Mouse (Mus musculus) lung, postnatal 36 days (tissue): ENCODE data around the gene Tank.

Experiments used
- DNase-seq: peaks from one replicate; pipeline ENCODE4 v3.0.0; 2022; ENCODE audit warnings: mixed read lengths

Tank gene

GRCm38 (mm10) chr2:61578433-61578832, at the start of gene Tank:
Gene Tank, plus strand, starts transcription at chr2:61578585.
- DNase-seq: no peak

GRCm38 (mm10) chr2:61532326-61532725, 46.1 kb upstream of the Tank start:
- peak; percentile 49 for DNase-seq

- DNase-seq: peak; percentile 62
Observed at GRCm38 (mm10) chr2:61533131-61533530, 45.3 kb upstream of the Tank start.

GRCm38 (mm10) chr2:61536901-61537300, 41.5 kb upstream of the Tank start:
- no peak for DNase-seq

DNA sequence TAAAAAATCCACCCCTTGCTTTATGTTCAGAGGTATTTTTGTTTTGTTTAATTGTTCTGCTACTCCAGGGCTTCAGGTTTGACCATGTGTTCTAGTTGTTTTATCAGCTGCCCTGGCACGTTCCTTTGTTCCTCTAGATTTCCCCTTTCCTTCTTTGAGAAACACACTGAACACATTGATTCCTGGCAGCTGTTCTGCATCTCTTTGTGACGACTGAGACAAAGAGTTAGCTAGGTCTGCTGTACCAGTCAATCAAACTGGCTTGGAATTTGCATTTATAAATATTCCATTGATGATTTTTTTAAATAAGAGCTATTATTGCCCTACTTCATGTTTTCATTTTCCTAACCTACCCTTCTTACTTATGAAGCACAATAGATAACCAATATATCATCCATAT, 39.0 kb upstream of the Tank start:
- no peak for DNase-seq

DNA sequence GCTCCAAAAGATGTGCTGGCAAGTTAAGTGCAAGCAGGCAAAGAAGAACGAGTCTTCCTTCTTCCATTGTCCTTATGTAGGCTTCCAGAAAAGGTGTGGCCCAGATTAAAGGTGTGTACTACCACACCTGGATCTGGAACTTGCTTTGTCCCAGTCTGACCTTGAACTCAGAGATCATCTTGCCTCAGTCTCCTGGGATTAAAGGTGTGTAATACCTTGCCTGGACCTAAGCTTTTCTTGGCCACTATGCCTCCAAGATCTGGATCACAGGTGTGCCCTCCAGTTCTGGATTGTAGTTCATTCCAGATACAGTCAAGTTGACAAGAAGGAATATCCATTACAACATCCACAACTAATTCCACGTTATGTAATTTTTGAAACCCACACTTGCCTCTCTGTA, 36.0 kb upstream of the Tank start:
- no peak for DNase-seq

DNA sequence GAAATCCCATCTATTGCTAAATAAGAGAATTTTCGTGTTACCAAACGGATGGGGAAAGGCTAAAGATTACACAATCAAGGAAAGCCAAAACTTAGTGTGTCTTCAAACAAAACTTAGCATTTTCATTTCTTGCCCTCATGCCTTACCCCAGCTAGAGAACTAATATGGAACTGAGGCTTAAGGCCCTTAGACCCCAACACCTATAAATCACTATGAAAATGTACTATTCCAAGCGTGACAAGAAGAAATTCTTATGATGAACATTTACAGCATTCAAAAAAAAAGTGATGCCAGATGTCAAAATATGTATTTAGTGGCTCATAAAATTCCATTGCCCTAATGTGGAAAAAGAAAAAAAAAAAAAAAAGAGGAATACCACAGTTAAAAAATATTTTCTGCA, 32.7 kb upstream of the Tank start:
- no peak for DNase-seq

- DNase-seq: no peak
Observed at GRCm38 (mm10) chr2:61548021-61548420, 30.4 kb upstream of the Tank start.

- no peak for DNase-seq
Observed at GRCm38 (mm10) chr2:61551680-61552079, 26.7 kb upstream of the Tank start.

GRCm38 (mm10) chr2:61555367-61555766, 23.0 kb upstream of the Tank start:
- no peak for DNase-seq

DNA sequence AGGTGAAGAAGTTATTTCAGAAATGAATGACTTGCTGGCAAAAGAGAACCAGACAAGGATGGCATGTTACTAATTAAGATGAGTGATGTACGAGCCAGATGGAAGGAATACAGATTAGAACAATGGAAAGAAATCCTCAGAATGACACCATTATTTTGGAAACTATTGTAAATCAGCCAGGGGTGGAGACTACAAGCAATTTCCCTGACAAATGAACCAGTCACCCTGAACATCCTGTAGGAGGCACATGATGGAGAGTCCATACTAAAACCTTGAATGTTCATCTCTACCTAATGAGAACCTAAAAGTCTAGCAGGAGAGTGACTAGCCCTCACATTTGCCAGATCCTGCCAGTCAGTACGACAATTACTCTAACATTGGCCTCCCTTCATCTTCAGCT, 22.6 kb upstream of the Tank start:
- DNase-seq: no peak

- DNase-seq: peak; percentile 68
Observed at GRCm38 (mm10) chr2:61556639-61557038, 21.7 kb upstream of the Tank start.

- DNase-seq: no peak
Observed at GRCm38 (mm10) chr2:61557848-61558471, 20.4 kb upstream of the Tank start.

DNA sequence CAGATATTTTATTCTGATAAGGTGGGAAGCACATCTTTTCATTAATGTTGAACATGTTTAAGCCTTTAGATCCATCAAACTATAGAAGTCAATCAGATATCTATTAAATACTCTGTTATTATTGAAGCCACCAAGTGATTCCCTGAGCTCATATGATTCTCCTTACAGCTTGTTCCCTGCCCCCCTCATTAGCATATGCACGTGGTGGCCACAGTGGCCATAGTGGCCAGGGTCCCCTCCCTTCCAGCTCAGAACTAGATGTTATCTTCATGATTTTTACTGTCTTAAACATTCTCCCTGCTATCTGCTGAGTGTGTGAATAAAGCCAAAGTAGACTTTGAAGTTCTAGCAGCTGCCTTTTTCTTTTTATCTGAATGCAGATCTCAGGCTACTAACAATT, 17.3 kb upstream of the Tank start:
- no peak for DNase-seq

DNA sequence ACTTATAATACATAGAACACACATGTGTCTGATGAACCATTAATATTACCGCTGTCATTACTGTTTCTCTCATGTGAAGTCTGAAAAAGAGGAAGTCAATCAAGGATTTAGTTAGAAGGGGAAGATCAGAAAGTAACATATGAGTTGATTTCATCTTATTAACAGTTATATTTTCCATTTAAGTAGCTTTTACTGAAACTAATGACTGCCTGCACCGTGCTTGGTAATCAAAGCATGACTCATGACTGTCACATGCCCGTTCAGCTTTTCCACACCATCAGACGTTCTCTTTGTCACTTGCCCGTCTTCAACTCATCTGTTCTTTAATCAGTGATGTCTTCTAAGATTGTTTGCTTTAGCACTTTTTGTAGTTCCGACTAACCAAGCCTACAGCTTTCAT, 15.2 kb upstream of the Tank start:
- DNase-seq: no peak

- DNase-seq: peak; percentile 47
Observed at GRCm38 (mm10) chr2:61567045-61567783, 11.2 kb upstream of the Tank start.

DNA sequence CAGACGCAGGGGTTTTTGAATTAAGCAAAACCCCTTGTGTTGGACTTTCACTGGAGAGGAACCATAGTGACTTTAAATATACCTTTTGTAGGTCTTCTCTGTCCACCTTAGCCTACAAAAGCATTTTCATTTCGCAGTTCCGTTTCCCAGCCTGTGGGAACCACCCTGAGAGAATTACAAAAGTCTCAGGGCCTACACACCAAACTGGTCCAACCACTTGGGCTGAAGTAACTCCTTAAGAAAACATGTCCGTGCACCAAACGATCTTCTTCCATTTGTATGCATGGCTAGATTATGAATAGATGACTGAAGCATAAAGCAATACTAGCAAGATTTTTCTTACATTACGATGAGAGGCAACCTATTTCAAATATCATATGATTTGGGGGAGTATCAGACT, 9.2 kb upstream of the Tank start:
- peak; percentile 71 for DNase-seq

DNA sequence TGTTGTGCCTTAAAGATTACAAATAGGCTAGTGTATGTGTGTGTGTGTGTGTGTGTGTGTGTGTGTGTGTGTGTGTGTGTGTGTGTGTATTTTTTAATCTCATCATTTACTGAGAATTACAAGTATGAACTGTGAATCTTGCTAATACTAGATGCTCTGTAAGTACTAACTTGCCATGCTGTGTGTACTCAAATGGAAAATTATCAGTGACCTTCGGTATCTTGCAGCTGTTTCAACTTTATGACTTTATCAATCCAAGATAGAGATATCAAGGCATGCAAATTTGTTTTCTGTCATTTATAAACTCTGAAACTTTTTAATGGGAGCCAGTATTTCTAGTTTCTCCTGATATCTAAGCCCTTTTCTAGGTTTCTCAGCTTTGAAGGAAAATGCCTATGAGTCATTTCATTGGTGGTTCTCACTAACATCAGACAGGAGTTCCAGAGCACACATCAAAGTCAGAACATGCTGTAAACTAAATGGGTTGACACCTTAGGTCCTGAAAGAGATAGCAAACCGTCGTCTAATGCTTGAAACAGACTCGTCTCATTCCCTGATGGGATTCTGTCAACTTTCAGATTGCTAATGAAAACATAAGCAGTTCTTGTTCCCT, 6.9 kb upstream of the Tank start:
- no peak for DNase-seq

DNA sequence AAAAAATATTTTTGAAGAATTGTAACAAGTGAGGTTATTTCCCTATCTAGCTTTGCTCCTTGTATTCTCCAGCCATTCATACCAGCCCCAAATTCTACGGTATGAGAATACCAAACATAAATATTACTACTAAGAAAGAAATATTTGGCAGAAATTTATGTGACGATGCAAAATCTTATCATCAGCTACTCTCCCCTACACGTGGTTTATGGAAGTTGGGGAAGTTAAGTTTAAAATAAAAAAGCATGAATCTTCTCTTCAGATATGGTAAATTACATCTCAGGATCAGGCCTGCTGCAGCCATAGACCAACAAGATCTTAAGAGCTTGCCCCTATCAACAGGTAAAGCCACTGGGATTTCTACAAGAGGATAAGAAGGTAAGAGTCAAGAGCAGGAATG, 1.9 kb upstream of the Tank start:
- DNase-seq: no peak

DNA sequence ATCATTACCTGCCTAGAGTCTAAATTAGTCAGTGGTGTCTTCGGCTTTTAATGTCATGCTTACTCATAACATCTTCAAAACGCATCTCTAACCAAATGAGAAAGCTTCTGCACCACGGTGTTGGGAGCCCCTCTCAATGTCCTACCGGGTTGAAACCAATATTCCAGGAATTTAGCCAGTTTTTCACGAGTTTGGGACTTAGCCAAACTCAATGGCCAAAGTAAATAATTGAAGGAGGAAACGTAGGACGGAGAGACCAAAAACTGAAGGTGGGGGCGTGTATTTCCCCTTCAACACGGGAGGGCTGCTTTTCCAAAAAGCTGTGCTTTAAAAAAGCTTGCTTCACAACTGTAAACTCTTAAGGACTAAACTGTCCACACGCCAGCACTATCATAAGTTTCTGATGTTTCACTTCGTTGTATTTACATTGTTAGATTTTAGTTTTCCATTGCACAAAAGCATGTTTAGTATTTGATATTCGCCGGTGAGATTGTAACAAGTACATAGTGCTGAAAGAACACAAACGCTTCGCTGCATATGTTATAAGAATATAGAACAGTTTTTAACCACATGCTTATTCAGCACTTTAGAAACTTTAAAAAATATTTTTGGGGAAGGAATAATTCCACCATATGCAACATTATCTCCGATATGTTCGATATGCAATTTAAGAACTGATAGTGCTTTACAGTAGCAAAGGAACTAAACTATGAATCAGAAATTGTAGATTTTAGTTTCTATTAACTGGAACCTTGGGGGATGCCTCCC, 1.3 kb upstream of the Tank start:
- DNase-seq: no peak

DNA sequence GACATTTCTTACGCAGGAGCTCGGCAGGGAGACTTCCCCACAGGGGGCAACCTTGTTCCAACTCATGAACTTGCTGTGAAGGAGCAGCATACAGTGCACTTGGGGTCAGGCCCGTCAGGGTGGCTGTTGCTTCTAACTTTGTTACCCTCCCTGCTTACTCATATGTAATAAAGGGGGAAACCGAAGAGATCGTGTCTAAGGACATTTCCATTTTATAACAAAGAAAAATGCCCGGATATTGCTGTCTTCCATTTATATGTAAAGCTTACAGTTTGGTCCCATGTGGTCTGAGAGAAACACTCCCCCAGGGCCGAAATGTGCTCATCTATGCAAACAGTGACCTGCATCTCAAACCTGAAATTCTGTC, 706 bp upstream of the Tank start:
- peak; percentile 43 for DNase-seq

GRCm38 (mm10) chr2:61579501-61579990, 1.2 kb downstream of the Tank start:
- DNase-seq: no peak

DNA sequence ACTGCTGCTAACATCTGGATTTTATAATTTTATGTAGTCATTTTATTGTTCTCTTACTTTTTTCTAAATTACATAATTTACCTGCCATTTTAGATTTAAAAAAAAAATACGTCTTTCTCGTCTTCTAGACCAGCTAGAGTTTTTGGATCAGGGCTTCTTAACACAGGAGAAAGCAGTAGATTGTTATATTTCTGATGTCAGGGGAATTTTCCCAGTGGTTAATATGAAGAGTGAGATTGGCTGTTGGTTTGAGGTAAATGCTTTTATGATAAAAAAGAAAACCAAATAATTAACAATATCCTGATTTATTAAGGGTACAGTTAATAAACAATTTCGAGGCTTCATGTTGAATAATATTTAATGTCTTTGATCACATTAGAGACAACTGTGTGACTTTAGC, 1.7 kb downstream of the Tank start:
- DNase-seq: no peak
